Mouse (Mus musculus) limb, embryonic 12.5 days (tissue): ENCODE measurements around the gene Xpo6. TPM values are rescaled to one million over a fixed set of nuclear protein-coding genes. Genes with fewer than 3 reads are reported as not detected.

ENCODE experiments used
- ATAC-seq: fragments of 200-750 bp; cut with Nextera tagmentation; 2 replicates; pipeline ENCODE4 v1.8.0; 2017; ENCODE audit warnings: low read depth, moderate TSS enrichment; ENCODE audit not compliant: insufficient number of reproducible peaks, insufficient read depth, low FRiP score, low TSS enrichment
- H3K27ac ChIP-seq: fragments of 300-500 bp; sonication (generic); 2 replicates; pipeline ENCODE4 v1.5.1; 2016; ENCODE audit warnings: mild to moderate bottlenecking, moderate library complexity
- H3K27me3 ChIP-seq: fragments of 300-500 bp; sonication (generic); 2 replicates; pipeline ENCODE4 v1.6.1; 2016; ENCODE audit warnings: mild to moderate bottlenecking, moderate library complexity
- H3K36me3 ChIP-seq: fragments of 300-500 bp; sonication (generic); 2 replicates; pipeline ENCODE4 v1.6.1; 2016; ENCODE audit warnings: mild to moderate bottlenecking, moderate library complexity
- H3K4me1 ChIP-seq: fragments of 300-500 bp; sonication (generic); replicated peaks from 2 replicates; pipeline ENCODE4 v1.6.1; 2016
- H3K4me2 ChIP-seq: fragments of 300-500 bp; sonication (generic); 2 replicates; pipeline ENCODE4 v1.6.1; 2016; ENCODE audit warnings: mild to moderate bottlenecking, moderate library complexity
- H3K4me3 ChIP-seq: fragments of 300-500 bp; sonication (generic); replicated peaks from 2 replicates; pipeline ENCODE4 v1.5.1; 2016; ENCODE audit warnings: mild to moderate bottlenecking
- H3K9ac ChIP-seq: fragments of 300-500 bp; sonication (generic); replicated peaks from 2 replicates; pipeline ENCODE4 v1.6.1; 2016; ENCODE audit warnings: mild to moderate bottlenecking, moderate library complexity
- H3K9me3 ChIP-seq: fragments of 300-500 bp; sonication (generic); 2 replicates; pipeline ENCODE4 v1.6.1; 2016; ENCODE audit warnings: mild to moderate bottlenecking, moderate library complexity
- WGBS: fragments of 180-500 bp; shearing (Covaris S2); methylation state at CpG from one replicate; pipeline ENCODE4 v1.1.7; 2016; 5-methylcytosine and 5-hydroxymethylcytosine counted together
- polyA plus RNA-seq: library from polyadenylated mRNA; unstranded; fragments of >200 nt; fragmentation: Nextera tagmentation; extraction: Ambion mirVana; gene quantifications from 2 replicates; pipeline ENCODE4 v1.2.1, GENCODE M21; 2016

The Xpo6 gene
- polyA plus RNA-seq, 1 experiment from 2014 or later: 63.6 TPM

DNA sequence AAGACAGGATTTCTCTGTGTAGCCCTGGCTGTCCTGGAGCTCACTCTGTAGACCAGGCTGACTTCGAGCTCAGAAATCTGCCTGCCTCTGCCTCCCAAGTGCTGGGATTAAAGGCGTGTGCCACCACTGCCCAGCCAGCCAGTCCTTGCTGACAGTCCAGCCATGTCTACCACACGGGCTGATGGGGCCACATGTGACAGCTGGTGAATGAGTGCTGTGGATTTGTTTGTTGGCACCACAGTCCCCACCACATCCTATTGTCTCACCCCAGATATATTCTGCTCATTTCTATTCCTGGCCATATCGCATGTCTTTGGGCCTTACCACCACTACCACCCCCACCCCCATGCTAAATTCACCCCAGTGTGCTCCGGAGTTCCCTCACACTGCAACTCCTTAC, 105.6 kb downstream of the Xpo6 start:
- ATAC-seq: no peak
- WGBS: 90% methylated on average over 5 of the region's 5 CpGs
- Histone ChIP-seq H3K27me3 (no peaks in the 10 kb centered on the region), H3K4me3 (no peak overlapping the region), H3K9me3 (no peaks in the 10 kb centered on the region), H3K9ac (no peak overlapping the region), H3K27ac (no peak overlapping the region), H3K4me2 (no peak overlapping the region), H3K4me1 (no peaks in the 10 kb centered on the region; the same call in 1 of the 2 replicates), H3K36me3 (peaks cover 36% of the 10 kb centered on the region)

DNA sequence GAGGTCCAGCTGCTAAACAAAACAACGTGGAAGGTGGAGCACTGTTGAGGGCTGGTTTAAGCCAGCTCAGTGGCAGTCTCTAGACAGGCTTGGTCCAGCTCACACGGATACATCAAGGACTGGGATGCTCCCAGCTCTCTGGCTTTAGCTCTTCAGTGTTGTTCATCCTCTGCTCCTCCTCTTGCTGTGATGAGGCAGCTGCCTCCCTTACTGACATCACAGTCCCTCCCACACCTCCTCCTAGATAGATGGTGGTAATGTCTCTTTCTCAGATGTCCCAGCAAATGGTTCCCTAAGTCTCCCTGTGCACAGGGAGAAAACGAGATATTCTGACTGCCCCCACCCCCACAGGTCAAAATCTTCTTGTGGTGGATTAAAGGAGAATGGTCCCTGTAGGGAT, 107.1 kb downstream of the Xpo6 start:
- Histone ChIP-seq H3K27ac (no peak overlapping the region), H3K27me3 (no peaks in the 10 kb centered on the region), H3K4me2 (no peak overlapping the region), H3K9ac (no peak overlapping the region), H3K4me3 (no peak overlapping the region), H3K4me1 (no peaks in the 10 kb centered on the region; the same call in 1 of the 2 replicates), H3K36me3 (peaks cover 22% of the 10 kb centered on the region), H3K9me3 (no peaks in the 10 kb centered on the region)
- whole genome bisulfite sequencing: 40% methylated on average over 3 of the region's 3 CpGs
- ATAC-seq: no peak

DNA sequence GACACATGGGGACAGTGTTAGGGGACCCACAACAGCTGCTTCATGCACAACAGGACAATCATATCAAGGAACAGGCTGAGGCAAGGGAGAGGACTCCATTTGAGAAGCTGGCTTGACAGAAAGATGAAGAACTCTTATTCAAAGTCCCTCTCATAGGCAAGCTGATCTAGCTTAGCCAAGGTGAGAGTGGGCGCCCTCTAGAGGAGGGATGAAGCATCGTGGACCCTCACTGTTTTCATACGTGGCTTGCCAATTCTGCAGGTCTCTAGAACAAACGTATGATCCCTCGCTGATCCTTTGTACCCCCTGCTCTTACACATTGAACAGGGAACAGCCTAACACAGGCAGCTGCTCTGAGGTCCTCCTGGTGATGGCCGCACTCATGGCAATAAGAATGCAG, 110.5 kb downstream of the Xpo6 start:
- Histone ChIP-seq H3K9me3 (no peaks in the 10 kb centered on the region), H3K27ac (no peak overlapping the region), H3K4me1 (peaks cover 14% of the 10 kb centered on the region), H3K4me2 (no peak overlapping the region), H3K27me3 (peaks cover 17% of the 10 kb centered on the region), H3K9ac (no peak overlapping the region), H3K4me3 (no peak overlapping the region), H3K36me3 (no peaks in the 10 kb centered on the region)
- WGBS: 18% methylated on average over 6 of the region's 6 CpGs
- ATAC-seq: no peak

DNA sequence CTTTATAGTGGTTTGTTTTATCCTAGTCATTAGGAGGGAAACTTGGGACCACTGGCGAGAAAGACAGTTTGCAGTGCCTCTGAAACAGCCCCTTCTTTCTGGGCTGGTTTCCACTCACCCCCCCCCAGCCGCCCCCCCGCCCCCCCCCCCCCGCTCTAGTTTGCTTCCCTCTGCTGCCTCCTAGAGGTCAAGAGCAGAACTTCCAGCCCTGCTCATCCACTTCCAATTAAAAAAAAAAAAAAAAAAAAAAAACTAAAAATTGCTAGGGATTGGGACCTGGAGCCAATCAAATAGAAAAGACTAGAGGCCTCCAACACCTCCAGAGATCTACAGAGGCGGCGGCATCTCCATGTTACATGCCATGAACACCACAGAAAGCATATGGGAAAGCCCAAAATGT, 112.1 kb downstream of the Xpo6 start:
- H3K4me2 ChIP-seq: no peak overlapping the region
- no peaks in the 10 kb centered on the region for H3K36me3 ChIP-seq
- peaks cover 14% of the 10 kb centered on the region for H3K4me1 ChIP-seq
- no peak overlapping the region for H3K27ac ChIP-seq
- H3K9ac ChIP-seq: no peak overlapping the region
- H3K27me3 ChIP-seq: peaks cover 34% of the 10 kb centered on the region
- H3K4me3 ChIP-seq: no peak overlapping the region
- no peaks in the 10 kb centered on the region for H3K9me3 ChIP-seq
- WGBS: 28% methylated on average over 4 of the region's 6 CpGs
- no peak for ATAC-seq

DNA sequence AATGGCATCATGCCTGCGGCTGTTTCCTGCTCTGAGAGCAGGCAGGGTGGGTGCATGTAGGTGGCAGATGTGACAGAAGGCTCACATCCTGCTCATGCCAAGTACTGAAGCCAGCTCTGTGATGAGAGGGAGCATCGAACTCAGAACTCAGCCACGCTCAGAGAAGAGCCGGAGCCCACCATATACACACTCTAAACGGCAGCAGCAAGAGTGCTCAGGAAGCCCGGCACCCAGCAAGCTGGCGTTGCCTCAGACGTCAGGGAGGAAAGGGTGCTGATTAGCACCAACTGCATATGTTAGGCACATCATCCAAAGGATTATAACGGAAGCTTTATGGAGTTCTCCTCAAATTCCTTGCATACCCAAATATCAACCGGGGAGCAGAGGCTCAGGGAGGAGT, 112.7 kb downstream of the Xpo6 start:
- peaks cover 39% of the 10 kb centered on the region for H3K27me3 ChIP-seq
- H3K4me3 ChIP-seq: no peak overlapping the region
- no peaks in the 10 kb centered on the region for H3K9me3 ChIP-seq
- no peak overlapping the region for H3K4me2 ChIP-seq
- no peak overlapping the region for H3K9ac ChIP-seq
- 66% methylated on average over 10 of the region's 10 CpGs for WGBS
- no peak overlapping the region for H3K27ac ChIP-seq
- no peaks in the 10 kb centered on the region for H3K36me3 ChIP-seq
- no peak for ATAC-seq
- peaks cover 16% of the 10 kb centered on the region for H3K4me1 ChIP-seq

DNA sequence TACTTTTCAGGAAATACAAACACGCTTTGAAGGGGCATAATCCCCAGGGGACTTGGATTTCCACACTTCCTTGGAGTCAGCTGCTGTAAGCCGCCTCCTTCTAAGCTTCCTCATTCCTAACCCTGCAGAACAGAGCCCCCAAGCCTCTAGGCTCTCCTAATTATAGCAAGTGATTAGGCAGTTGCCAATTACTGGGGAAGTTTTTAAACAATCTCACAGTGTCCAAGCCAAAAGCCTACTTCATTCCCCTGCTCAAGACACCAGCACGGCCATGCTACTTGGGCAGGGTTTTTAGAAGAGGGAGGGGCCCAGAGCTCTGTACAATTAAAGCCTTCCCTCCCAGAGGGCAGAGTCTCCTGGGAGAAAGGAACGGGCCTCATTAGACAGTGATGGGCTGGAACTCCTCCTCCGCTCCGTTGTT, 114.0 kb downstream of the Xpo6 start:
- no peak overlapping the region for H3K9ac ChIP-seq
- no peaks in the 10 kb centered on the region for H3K36me3 ChIP-seq
- H3K4me1 ChIP-seq: peaks cover 29% of the 10 kb centered on the region
- 15% methylated on average over 6 of the region's 6 CpGs for WGBS
- no peaks in the 10 kb centered on the region for H3K9me3 ChIP-seq
- H3K4me2 ChIP-seq: no peak overlapping the region
- H3K4me3 ChIP-seq: no peak overlapping the region
- ATAC-seq: no peak
- H3K27ac ChIP-seq: no peak overlapping the region
- peaks cover 52% of the 10 kb centered on the region for H3K27me3 ChIP-seq

DNA sequence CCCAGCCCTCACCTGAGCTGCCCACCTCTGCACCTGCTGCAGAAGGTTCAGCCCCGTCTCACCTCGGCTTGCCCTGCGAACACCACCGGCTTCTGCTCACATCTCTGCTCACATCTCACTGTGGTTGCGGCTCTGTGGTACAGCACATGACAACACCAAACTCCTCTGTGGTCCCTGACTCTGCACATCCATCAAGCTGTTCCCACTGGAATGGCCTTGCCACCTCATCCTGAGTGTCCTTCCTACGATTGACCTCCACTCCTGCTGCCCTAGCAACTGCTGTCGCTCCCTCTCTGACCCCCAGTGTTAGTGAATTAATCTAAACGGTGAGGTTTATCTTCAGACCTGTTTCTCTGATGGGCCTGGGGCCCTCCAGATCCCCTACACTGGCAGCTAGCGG, 115.1 kb downstream of the Xpo6 start:
- Histone ChIP-seq H3K4me3 (no peak overlapping the region), H3K27me3 (peaks cover 64% of the 10 kb centered on the region), H3K36me3 (no peaks in the 10 kb centered on the region), H3K4me2 (no peak overlapping the region), H3K9ac (no peak overlapping the region), H3K9me3 (no peaks in the 10 kb centered on the region), H3K4me1 (peaks cover 29% of the 10 kb centered on the region), H3K27ac (no peak overlapping the region)
- WGBS: 90% methylated on average over 9 of the region's 9 CpGs
- no peak for ATAC-seq

DNA sequence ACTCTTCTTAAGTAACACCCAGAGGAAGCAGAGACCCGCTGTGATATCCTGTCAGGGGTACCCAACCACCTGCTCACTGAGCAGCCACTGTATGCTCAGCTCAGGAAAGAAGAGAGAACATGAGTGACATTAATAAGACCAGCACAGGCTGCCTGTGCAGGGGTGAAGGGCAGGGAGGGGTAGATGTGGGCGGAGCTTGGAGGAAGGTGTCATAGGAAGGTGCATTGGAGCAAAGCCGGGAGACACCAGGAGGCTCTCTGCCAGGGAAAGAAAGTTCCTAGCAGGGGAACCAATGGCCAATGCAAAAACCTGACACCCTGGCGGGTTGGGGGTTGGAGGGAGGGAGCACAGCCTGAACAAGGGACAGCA, 116.3 kb downstream of the Xpo6 start:
- peaks cover 76% of the 10 kb centered on the region for H3K27me3 ChIP-seq
- no peak for ATAC-seq
- no peak overlapping the region for H3K4me3 ChIP-seq

DNA sequence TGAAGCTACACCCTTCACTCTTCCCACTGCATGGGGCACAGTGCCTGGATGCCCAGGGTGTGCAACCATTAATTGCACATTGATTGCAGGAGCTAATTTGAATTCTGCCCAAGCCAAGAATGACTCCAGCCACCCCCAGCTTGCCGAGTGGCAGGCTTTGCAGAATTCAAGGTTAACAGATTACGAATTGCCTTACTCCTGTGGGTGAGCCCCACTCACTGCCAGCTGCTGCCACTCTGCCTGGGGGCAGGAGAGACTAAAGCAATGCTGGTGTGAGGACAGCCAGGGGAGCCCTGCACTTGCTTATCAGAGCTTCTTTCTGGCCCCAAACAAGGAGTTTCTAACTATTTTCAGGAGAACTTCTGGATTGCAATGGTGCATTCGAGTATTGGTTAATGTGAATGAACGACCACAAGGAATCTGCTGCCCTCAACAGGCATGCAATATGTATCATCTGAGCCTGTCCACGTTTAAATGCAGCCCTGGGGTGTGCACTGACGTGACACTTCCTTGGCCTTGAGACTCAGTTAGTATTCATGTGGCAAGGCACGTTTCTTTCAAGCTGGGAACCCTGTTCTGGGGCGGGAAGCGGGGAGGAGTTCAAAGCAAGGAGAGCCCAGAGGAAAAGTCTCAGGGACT, 116.8 kb downstream of the Xpo6 start:
- no peak for ATAC-seq
- no peak overlapping the region for H3K9ac ChIP-seq
- H3K4me2 ChIP-seq: no peak overlapping the region
- peaks cover 29% of the 10 kb centered on the region for H3K4me1 ChIP-seq
- H3K27me3 ChIP-seq: peaks cover 81% of the 10 kb centered on the region
- H3K27ac ChIP-seq: no peak overlapping the region
- H3K36me3 ChIP-seq: no peaks in the 10 kb centered on the region
- WGBS: 24% methylated on average over 9 of the region's 9 CpGs
- no peaks in the 10 kb centered on the region for H3K9me3 ChIP-seq
- no peak overlapping the region for H3K4me3 ChIP-seq

More for the DNA sequence above, 116.3 kb downstream of the Xpo6 start:
- Histone ChIP-seq H3K9ac (no peak overlapping the region), H3K9me3 (no peaks in the 10 kb centered on the region), H3K27ac (no peak overlapping the region), H3K4me1 (peaks cover 29% of the 10 kb centered on the region), H3K36me3 (no peaks in the 10 kb centered on the region), H3K4me2 (no peak overlapping the region)
- 17% methylated on average over 4 of the region's 4 CpGs for WGBS

DNA sequence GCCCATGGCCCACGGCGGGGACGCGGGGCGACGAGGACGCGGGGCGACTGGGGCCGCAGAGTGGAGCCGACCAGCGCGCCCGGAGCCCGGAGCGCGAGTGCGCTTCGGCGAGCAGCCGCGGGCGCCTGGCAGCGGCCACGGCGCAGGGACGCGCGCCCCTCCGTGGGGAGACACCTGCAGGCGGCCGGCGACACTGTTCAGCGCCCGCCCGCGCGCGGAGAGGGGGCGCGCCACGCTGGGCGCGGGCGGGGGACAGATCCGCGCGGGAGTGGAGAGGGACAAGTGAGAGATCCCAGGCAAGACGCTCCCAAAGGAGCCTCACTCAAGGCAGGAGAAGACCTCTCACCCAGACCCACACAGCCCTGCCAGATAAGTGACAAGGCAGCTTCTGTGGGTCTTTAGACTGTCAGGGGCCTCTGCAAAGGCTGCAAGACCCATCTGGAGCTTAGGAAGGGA, 118.0 kb downstream of the Xpo6 start, which contains the start of gene Gsg1l:
Gene Gsg1l, minus strand, starts transcription at position 126 of the 456 bp plus-strand sequence.
- no peak for ATAC-seq
- Histone ChIP-seq H3K4me1 (peaks cover 26% of the 10 kb centered on the region), H3K4me3 (peak within 1 kb of the TSS; percentile 63), H3K9ac (peak within 1 kb of the TSS; percentile 65), H3K27ac (no peak within 1 kb of the TSS), H3K36me3 (no peaks in the 10 kb centered on the region), H3K4me2 (peak within 1 kb of the TSS; percentile 100), H3K27me3 (peaks cover 86% of the 10 kb centered on the region), H3K9me3 (no peaks in the 10 kb centered on the region)
- WGBS: under 1% methylated on average over 45 of the region's 49 CpGs

DNA sequence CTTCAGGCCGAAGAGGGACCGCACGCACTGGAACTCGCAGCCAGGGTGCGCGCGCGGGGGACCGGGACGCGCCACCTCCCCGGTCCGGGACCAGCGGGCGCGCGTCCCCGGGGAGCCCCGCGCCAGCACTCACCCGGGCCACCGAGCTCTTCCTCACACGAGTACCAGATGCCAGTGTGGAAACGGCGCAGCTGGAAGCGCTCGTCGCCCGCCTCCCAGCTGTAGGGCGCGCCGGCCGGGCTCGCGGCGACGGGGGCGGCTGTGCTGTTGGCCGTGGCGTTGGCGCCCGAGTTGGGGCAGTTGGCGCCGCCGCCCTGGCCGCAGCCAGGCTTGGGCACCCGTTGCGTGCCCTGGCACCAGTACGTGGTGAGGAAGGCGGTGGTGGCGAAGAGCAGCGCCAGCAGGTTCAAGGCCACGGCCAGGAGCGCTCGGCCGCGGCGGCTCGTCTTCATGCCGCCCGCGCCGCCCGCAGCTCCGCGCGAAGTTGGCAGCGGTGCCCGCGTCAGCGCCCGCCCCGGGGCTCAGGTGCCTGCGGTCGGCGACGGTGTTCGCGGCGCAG, 118.5 kb downstream of the Xpo6 start:
- no peak for ATAC-seq
- Histone ChIP-seq H3K4me3 (peak overlapping the region; percentile 63), H3K27ac (no peak overlapping the region), H3K4me2 (peak overlapping the region; percentile 100), H3K4me1 (peaks cover 25% of the 10 kb centered on the region), H3K27me3 (peaks cover 88% of the 10 kb centered on the region), H3K9ac (peak overlapping the region; percentile 65), H3K9me3 (no peaks in the 10 kb centered on the region), H3K36me3 (no peaks in the 10 kb centered on the region)
- WGBS: under 1% methylated on average over 78 of the region's 80 CpGs
